Mouse (Mus musculus) thymus, postnatal 0 days (tissue): Measurements from ENCODE around the gene Gm3618. TPM values are rescaled to one million over a fixed set of nuclear protein-coding genes. Genes with fewer than 3 reads are reported as not detected.
"Not testable (repeated sequence)": the region's sequence is repeated elsewhere in the genome, so short reads cannot be mapped to it uniquely, and the experiment has no call there.

Experiments used
- DNase-seq: peaks from one replicate; pipeline ENCODE4 v3.0.0-alpha.2; 2015; ENCODE audit warnings: low spot score
- polyA plus RNA-seq: library from polyadenylated mRNA; unstranded; fragments of >200 nt; fragmentation: Nextera tagmentation; extraction: Ambion mirVana; gene quantifications from 2 replicates; pipeline ENCODE4 v1.2.1, GENCODE M21; 2015

Gm3618 gene
- not detected in 2 replicates for polyA plus RNA-seq

- not testable (repeated sequence) for DNase-seq
Observed at GRCm38 (mm10) chr14:6343578-6343977, at the start of gene Gm3618. Gene Gm3618 (minus strand): TSS chr14:6343678.

GRCm38 (mm10) chr14:6390219-6390618 is 46.7 kb upstream of the Gm3618 start, which contains the start of gene Gm16440:
Gene Gm16440 (minus strand): TSS chr14:6390319.
- not testable (repeated sequence) for DNase-seq

GRCm38 (mm10) chr14:6304743-6305142 is 38.7 kb downstream of the Gm3618 start, which contains the start of gene Gm21103:
Gene Gm21103 (minus strand): TSS chr14:6304843.
- not testable (repeated sequence) for DNase-seq

GRCm38 (mm10) chr14:6286931-6287715 is 56.4 kb downstream of the Gm3618 start, which contains the start of gene Gm3411:
Gene Gm3411 (minus strand): TSS chr14:6287250.
- peak; percentile 0 for DNase-seq

Other genes with a start within 250 kb of the Gm3618 start
- not detected in 2 replicates for gene Gm8206, start 249.7 kb downstream of the Gm3618 start, polyA plus RNA-seq
- gene Gm3468, start 235.0 kb downstream of the Gm3618 start, polyA plus RNA-seq: 0.42 and 0.56 TPM in 2 replicates
- gene Gm3476, start 217.9 kb downstream of the Gm3618 start, polyA plus RNA-seq: not detected in 2 replicates
- gene Gm21560, start 124.4 kb downstream of the Gm3618 start, polyA plus RNA-seq: not detected in 2 replicates
- gene Gm3411, start 56.4 kb downstream of the Gm3618 start, polyA plus RNA-seq: 0.14 and 0.21 TPM in 2 replicates
- gene Gm21103, start 38.8 kb downstream of the Gm3618 start, polyA plus RNA-seq: not detected in 2 replicates
- gene Gm16440, start 46.6 kb upstream of the Gm3618 start, polyA plus RNA-seq: not detected in 2 replicates
- gene Gm3591, start 68.8 kb upstream of the Gm3618 start, polyA plus RNA-seq: 0.23 TPM in 1 of 2 replicates, not detected in the other
- 0.14 TPM in 1 of 2 replicates, not detected in the other for gene Gm3594, start 100.9 kb upstream of the Gm3618 start, polyA plus RNA-seq
- not detected in 2 replicates for gene Gm8356, start 193.6 kb upstream of the Gm3618 start, polyA plus RNA-seq
- gene Gm3629, start 246.9 kb upstream of the Gm3618 start, polyA plus RNA-seq: not detected in 2 replicates